Mouse (Mus musculus) monocyte, adult 5-6 weeks (primary cell): ENCODE measurements at regions not wholly inside any gene's neighbourhood (a gene's known extent, or its start where the extent isn't known, plus 50 kb on each side); places are given as distances from the start of the nearest gene placed in this dataset.
"Not testable (repeated sequence)": the region's sequence is repeated elsewhere in the genome, so short reads cannot be mapped to it uniquely, and the experiment has no call there.

Experiments used
- ATAC-seq: fragments of 153-309, 156-312 bp; replicated peaks from 2 replicates; pipeline ENCODE4 v1.8.0; 2017; ENCODE audit warnings: mild to moderate bottlenecking; ENCODE audit not compliant: low TSS enrichment, insufficient number of reproducible peaks, severe bottlenecking, poor library complexity, low FRiP score

- no peak for ATAC-seq
These were observed 241.4 kb upstream of the Zpld1 start for GRCm38 (mm10) chr16:55539179-55539578.

GRCm38 (mm10) chr16:55537548-55537947, 239.8 kb upstream of the Zpld1 start:
- ATAC-seq = no peak

DNA sequence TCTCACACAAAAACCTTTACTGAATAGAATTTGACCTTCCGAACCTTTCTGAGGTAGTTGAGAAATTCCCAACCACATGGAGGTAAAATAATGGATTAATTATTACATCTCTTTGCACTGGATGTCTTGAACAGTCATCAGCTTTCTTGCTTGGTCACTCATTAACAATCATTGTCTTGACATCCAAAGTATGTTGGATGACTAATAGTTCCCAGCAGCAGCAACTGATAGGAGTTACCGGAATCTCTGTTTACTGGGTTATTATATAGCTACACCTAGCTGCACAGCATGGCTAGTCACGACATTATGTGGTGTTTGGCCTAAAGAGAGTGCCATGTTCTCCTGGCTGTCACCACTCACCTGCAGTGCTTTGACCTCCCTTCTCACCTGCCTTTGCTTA, 234.9 kb upstream of the Zpld1 start:
- ATAC-seq = no peak

DNA sequence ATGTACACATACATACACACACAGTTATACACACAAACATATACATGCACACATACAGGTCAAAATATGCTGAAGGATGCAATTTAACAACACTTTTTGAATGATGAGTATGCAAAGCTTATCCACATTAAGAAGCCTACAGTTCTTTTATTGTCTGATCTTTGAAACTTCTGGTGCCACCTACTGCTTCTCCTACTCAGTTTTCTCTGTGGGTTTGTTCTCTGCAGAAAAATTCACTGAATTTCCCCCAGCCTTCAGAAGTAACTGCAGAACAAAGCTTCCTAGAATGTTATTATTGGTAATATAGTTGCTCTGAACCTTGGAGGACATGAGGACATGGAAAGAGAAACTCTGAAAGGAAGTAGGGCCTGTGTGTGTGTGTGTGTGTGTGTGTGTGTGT, 233.1 kb upstream of the Zpld1 start:
- no peak for ATAC-seq

GRCm38 (mm10) chr16:55527680-55528079, 229.9 kb upstream of the Zpld1 start:
- no peak for ATAC-seq

GRCm38 (mm10) chr16:55526230-55526842, 228.6 kb upstream of the Zpld1 start:
- no peak for ATAC-seq

- ATAC-seq = no peak
These were observed 225.5 kb upstream of the Zpld1 start for GRCm38 (mm10) chr16:55523264-55523663.

DNA sequence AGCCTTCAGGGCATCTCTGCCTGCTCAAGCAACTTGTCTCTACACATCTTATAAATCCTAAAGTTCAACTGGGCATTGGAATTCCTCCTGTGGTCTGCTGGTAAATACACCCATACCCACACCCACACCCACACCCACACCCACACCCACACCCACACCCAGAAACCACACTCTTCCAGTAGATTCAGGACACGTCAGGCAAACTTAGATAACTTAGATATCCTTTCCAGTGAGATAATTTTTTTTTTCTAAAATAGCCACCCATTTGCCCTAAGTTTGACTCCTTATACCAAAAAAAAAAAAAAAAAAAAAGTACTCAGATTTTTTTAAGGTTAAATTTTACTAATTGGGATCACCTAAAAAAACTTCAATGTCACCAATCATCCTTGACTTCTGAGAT, 224.5 kb upstream of the Zpld1 start:
- no peak for ATAC-seq

DNA sequence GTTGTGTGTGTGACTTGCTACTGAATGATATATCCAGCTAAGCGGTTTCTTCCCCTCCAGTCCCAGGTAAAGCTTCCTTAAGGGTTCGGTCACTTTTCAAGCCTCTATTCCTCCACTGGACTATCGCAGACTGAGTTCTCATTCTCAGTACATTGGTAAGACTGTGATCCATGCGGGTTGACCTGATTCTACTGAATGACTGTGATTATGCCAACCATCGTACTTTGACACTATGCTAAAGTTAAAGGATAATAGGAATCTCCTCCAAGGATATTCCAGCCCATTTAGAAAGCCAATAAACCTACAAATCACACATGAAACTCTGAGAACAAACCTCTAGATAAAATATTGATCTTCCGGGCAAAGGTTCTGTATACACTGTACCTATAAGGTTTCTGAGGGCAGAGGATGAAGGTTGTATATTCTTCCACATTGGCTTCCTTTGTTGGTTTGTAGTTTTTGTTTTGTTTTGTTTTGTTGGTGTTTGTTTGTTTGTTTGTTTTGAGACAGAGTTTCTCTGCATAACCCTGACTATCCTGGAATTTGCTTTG, 223.7 kb upstream of the Zpld1 start:
- no peak for ATAC-seq

GRCm38 (mm10) chr16:55520077-55520476, 222.3 kb upstream of the Zpld1 start:
- peak; percentile 41; the same call in 1 of the 2 replicates for ATAC-seq

- peak; percentile 86 for ATAC-seq
These were observed 221.9 kb upstream of the Zpld1 start for GRCm38 (mm10) chr16:55519646-55520045.

DNA sequence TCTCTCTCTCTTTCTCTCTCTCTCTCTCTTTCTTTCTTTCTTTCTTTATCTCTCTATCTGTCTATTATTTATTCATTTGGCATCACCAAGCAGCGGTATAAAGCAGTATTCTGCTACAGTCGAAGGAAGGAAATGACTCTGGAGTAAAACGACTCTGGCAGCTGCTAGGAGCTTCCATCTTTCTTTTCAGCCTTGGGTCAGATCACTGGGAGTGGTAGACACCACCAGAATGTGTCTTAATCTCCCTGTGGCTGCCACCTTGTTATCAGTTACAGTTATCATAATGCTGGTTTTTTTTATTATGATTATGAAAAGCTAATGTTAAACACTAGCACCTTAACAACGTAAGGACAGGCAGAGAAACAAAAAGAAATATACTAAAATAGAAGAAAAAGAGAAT, 219.2 kb upstream of the Zpld1 start:
- ATAC-seq = no peak

GRCm38 (mm10) chr16:55515228-55515696, 217.5 kb upstream of the Zpld1 start:
- no peak for ATAC-seq

DNA sequence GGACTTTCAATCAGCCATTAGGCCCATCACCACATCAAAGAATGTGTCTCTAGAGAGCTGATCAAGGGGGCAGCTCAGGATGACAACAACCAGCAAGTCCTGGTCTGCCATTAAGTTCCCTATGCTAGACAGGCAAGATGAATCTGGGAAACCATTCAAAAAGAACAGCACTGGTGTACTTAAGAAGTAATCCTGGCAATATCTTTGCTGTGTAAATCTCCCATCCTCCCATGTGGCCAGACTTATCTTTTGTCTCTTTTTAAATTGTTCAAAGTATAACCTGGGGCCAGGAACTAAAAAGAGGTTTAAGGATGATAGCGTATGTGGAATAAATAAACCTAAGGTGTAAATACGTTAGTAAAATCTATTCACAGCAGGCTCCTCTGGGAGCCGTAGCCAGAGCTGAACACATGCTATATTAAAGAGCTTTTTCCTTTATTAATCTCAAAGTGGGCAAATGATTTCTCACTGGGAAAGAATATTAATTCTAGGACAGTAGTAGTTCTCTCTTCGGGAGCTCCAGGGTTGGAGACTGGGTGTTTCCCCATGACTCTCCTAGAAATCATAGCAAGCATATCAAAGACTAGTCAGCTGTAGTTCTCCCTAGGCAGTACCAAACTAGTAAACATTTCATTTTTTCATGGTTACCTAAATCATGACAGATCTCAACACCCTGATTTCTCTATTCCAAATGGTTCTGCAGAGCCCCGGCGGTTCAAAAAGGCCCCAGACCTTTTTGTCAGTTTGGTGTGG, 216.8 kb upstream of the Zpld1 start:
- ATAC-seq = no peak

DNA sequence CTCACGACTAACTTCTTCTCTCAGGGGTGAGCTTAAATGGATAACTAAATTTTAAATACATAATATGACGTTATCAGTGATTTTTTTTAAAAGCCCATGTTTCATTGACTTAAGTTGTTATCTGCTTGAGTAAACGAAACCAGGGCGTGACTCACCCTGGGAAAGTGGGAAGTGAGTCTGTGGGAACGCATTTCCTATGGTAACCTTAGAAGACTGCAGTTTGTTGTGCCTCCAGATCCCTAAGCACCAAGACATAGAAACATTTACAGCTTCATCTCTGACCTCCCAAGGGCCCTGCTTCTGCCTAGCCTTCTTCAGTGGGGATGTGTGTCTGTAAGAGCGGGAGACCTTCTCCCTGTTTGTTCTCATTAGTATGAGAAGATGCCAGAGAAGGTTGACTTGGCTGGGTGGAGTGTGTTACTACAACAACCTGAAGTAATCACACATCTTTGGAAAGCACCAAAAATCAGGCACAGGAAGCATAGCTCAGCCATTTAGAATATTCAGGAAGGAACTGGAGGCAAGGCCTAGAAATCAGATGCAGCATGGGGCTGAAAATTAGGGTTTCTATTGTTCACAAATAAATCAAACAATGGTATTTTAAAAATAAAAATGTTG, 207.1 kb upstream of the Zpld1 start:
- ATAC-seq = peak; percentile 52; the same call in 1 of the 2 replicates

GRCm38 (mm10) chr16:55504274-55504673, 206.5 kb upstream of the Zpld1 start:
- no peak for ATAC-seq

DNA sequence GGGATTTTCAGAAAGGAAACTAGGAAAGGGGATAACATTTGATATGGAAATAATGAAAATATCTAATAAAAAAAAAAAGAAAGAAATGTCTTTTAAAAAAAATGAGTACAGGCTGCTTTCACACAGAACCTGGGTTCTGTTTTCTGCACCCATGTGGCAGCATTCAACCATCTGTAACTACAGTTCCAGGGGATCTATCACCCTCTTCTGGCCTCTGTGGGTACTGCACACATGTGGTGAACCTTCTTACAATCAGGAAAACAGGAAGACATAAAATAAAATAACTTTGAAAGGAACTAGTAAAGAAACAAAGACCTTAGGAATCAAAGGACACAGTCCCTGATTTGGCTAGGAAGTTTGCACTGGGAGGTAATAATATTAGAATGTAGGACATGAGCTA, 205.5 kb upstream of the Zpld1 start:
- ATAC-seq = no peak

DNA sequence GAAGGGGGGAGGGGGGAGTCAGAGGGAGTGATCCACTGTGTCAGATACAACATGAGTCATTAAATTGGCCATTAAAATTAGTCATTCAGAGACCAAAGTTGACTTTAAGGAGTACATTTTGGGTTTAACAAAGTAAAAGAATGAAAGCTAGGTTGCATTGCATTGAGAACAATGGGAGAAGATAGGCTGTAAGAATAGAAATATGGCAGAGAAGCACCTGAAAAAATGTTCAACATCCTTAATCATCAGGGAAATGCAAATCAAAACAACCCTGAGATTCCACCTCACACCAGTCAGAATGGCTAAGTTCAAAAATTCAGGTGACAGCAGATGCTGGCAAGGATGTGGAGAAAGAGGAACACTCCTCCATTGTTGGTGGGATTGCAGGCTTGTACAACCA, 202.0 kb upstream of the Zpld1 start:
- ATAC-seq = not testable (repeated sequence)

GRCm38 (mm10) chr16:55495051-55495450, 197.3 kb upstream of the Zpld1 start:
- ATAC-seq = no peak

DNA sequence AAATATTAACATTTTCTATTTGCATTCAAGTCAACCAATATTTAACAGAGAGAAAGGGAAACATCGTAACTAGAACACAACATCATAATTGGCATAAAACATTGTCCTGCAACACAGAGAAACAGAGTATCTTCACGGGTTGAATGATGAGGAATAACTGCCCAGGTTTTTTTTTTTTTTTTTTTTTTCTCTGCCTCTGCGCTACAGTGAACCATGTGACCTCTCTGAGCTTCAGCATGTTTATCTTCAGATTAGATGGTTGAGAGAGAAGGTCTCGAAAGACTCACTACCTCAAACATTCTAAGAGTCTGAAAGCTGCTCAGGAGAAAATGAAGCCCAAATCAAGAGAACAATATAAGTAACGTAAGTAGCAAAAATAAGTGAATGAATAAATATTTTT, 196.4 kb upstream of the Zpld1 start:
- ATAC-seq = no peak
